Mouse (Mus musculus) heart, adult 9 months (tissue): ENCODE data around the gene Dock7.
A peak's percentile ranks its signal among the peaks of the same experiment; 100 is the strongest.

Experiments
- DNase-seq, 2 experiments: peaks; one replicate each; pipeline ENCODE4 v3.0.0; 2022; ENCODE audit warnings: low spot score in 2 of 2

The Dock7 gene

GRCm38 (mm10) chr4:99120211-99121122 is at the start of gene Dock7:
Gene Dock7 (minus strand): TSS chr4:99120915.
- DNase-seq, result peak; percentile 74 to 77

GRCm38 (mm10) chr4:99168869-99169268 is 48.2 kb upstream of the Dock7 start:
- no peak for DNase-seq

DNA sequence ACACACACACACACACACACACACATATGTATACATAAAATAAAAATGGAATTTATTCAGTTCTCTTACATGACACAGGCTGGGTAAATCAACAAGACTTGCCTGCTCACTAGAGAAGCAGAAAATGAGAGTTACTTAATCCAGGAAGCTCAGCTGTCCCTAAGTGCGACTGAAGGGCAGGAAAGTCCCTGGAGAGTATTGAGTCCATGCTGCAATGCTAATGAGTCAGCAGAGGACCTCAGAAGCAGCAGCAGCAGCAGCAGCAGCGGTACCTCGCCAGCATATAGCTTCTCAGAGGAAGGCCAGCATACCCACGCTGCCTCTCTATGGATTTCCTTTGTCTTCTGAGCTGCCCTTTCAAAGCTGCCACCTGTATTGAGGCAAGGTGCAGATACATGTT is 42.8 kb upstream of the Dock7 start:
- peak in 1 of 2 experiments; percentile 46 for DNase-seq

- no peak for DNase-seq
These were observed 42.3 kb upstream of the Dock7 start for GRCm38 (mm10) chr4:99163001-99163400.

DNA sequence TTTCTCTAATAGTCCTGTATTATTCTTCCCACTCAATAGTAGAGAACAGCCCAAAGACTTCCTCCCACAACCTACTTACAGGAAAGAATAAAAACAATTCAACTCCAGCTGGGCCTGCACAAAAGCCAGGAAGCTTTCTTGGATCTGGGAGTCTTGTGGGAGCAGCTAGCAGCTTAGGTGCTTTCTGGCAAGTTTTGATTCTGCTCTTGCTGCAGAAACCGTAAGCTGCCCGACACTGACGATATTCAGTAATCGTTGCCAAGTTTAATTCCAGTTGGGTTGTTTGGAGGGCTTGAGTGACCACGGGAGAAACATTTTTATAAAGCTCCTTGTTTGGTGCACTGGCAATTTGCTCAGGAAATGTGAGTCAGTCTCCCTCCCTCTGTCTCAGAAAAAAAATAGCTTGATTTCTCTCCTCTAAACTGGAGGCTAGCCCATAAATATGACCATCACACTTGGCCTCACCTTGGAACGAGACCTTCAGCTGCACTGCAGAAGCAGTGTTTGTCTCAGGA is 40.8 kb upstream of the Dock7 start:
- peak; percentile 45 to 50 for DNase-seq

DNA sequence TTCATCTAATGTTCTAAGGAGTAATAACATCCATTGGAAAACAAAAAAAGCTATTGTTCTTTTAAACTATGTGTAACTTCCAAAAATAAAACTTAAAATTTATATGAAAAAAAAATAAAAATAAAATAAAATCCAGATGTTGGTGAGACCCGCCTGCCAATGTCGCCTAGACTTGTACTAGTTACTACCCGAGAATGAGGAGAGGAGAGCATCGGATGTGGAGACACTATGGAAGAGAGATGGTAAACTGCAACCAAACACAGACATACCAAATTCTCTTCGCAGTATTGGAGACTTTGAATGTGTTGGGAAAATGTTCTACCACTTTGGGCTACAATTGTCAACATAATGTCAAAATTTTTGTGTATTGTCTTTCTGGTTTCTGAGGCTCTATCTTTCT is 40.2 kb upstream of the Dock7 start:
- DNase-seq, result no peak

DNA sequence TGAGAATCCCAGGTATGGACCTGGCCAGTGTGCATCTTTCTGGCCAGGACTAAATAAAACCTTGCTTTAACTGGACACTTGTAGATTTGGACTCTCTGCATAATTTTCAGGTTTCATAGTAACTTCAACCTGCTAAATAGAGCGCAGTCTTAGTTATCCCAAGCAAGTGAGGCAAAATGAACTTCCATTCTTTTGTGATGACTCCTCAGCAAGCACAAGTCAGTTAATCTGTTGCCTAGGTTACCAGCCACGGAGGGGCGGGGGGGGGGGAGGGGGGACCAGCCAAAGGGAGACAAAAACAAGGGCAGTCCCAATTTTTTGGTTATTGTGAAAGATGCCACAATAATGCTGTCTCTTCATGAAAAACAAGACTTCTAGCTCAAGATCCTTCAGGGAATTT is 39.7 kb upstream of the Dock7 start:
- DNase-seq, result no peak

DNA sequence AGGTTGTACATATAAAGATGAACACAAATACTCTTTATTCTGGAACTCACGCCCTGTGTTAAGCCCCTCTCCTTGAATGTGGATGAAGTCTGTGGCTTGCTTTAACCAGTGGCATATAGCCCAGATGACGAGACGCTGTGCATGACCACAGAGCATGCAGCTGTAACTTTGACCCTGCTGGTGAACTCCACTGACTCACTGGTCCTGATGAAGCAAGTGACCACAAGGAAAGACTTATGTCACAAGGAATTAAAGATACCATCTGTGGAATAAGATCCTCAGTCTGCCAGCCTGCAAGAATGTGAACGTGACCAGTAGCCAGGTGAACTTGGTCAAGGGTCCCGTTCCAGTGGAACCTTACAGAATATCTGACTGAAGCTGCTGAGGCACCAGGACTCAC is 37.8 kb upstream of the Dock7 start:
- DNase-seq, result no peak

- DNase-seq, result no peak
These were observed 36.1 kb upstream of the Dock7 start for GRCm38 (mm10) chr4:99156641-99157307.

- peak; percentile 21 to 56 for DNase-seq
These were observed 31.3 kb upstream of the Dock7 start for GRCm38 (mm10) chr4:99151885-99152558.

- no peak for DNase-seq
These were observed 30.7 kb upstream of the Dock7 start for GRCm38 (mm10) chr4:99151434-99151833.

- no peak for DNase-seq
These were observed 22.6 kb upstream of the Dock7 start for GRCm38 (mm10) chr4:99143323-99143722.

- no peak for DNase-seq
These were observed 20.9 kb upstream of the Dock7 start for GRCm38 (mm10) chr4:99141578-99141977.

GRCm38 (mm10) chr4:99141171-99141570 is 20.5 kb upstream of the Dock7 start:
- no peak for DNase-seq

GRCm38 (mm10) chr4:99137986-99138641 is 17.4 kb upstream of the Dock7 start:
- no peak for DNase-seq

DNA sequence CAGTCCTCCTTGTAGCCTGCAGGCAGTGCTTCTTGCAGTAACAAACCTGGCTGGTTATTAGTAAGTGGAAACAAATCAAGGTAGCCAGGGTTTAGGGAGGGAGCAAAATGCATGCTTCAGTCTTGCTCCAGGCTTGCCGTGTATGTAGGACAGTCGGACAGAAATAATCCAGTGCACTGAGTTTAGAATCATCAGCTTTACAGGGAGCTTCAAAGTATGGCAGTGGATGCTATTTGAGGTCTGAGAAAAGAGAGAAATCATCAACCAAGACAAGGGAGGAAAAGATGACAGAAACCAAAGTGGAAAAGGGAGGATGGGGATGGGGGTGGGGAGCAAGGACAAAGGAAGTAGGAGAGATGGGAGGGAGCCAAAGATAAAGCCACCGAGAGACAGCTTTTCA is 13.8 kb upstream of the Dock7 start:
- no peak for DNase-seq

- DNase-seq, result no peak
These were observed 12.6 kb upstream of the Dock7 start for GRCm38 (mm10) chr4:99133326-99133725.

GRCm38 (mm10) chr4:99132686-99133085 is 12.0 kb upstream of the Dock7 start:
- DNase-seq, result no peak

GRCm38 (mm10) chr4:99131227-99131653 is 10.5 kb upstream of the Dock7 start:
- DNase-seq, result no peak

GRCm38 (mm10) chr4:99123546-99123945 is 2.8 kb upstream of the Dock7 start:
- DNase-seq, result no peak

- DNase-seq, result no peak
These were observed 2.1 kb upstream of the Dock7 start for GRCm38 (mm10) chr4:99122786-99123185.

DNA sequence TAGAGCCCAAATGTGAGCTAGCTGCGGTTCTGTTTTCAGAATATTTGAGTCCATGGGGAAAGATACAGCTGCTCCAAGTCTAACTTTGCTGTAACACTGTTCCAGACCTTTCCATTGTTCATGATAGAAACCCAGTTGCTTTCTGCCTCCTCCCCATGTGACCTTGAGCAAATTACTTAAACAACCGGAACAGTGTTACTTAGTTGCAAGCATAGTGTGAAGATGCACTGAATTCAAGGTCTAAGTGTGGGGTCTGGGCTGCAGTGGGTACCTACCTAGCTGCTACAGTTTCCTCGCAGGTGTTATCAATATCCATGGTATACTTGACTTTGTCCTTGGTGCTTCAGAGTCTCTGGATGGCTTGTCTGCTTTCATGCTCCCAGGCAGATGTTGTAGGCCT is 1.3 kb upstream of the Dock7 start:
- DNase-seq, result no peak
